Mouse (Mus musculus): ENCODE data around the gene Xpnpep1.
A peak's percentile ranks its signal among the peaks of the same experiment; 100 is the strongest.

GRCm38 (mm10) chr19:53019716-53020463 lies 20.1 kb downstream of the Xpnpep1 start:
- peak; percentile 77 for TF ChIP-seq CTCF (IDR thresholded peaks at IDR 0.05; ENCODE audit: low read depth)
- no peak for TF ChIP-seq EP300 (optimal IDR thresholded peaks at IDR 0.05)

Data from stomach, postnatal 0 days (tissue).